Mouse (Mus musculus) c-Kit-negative CD71-positive TER-119-positive erythroid progenitor cells, embryonic 14.5 days (primary cell): ENCODE results near the gene Mylk4.

ENCODE experiments used
- DNase-seq: peaks from one replicate; pipeline ENCODE4 v3.0.0-alpha.2; 2013; ENCODE audit warnings: low read depth, low spot score

Gene Mylk4

GRCm38 (mm10) chr13:32797085-32797484 is 13.3 kb upstream of the Mylk4 start:
- no peak for DNase-seq

DNA sequence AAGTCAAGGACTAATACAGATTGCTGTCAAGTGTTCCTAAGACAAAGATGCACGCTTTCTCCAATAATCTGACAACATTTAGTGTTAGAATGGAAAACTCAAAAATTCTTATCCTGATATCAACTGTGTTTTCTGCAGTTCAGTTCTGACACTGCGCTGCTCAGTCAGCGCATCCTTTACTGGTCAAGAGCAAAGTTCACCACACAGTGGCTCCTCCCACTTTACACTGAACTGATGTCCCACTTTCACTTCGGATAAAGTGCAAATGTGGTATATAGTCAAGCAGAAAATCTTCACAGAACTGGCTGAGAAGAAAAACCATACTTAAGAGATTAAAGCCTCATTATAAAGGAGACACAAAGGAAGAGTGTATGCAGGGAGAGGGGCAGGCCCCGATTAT is 11.4 kb upstream of the Mylk4 start:
- no peak for DNase-seq

- no peak for DNase-seq
These were observed 10.9 kb upstream of the Mylk4 start for GRCm38 (mm10) chr13:32794619-32795018.

DNA sequence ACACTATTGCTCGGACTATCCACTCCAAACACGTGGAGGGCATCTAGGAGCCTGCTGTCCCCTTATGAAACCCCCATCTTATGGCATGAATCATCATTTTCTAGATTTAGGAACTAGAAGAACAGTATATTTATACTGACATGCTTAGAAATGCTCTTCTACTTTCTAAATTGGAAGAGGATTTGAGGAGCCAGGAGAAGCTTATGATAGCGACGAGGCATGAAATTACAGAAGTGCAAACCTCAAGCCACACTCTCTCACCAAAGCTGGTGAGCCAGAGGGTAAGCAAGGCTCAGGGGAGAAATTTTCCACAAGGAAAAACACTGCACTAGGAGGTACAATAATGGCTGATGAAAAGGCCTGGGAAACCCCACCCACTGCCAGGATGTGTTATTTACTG is 6.0 kb upstream of the Mylk4 start:
- no peak for DNase-seq

GRCm38 (mm10) chr13:32787584-32787983 is 3.8 kb upstream of the Mylk4 start:
- no peak for DNase-seq

DNA sequence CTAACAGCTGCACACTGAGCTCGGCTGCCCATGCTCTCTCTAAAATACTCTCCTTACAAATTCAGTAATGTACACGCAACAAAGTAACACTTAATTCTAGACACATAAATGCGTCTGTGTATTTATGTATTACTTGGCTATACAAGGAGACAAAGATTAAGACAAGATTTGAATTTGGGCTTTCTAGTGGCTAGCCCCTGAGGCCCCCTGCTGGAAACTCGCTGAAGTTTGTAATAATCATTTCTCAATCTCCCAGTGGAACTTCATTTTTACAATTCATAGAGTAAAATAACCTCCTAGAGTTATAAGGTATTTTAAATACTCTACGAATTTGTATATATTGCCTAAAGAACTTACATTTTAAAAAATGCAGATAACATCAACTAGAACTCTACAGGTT is 699 bp downstream of the Mylk4 start:
- DNase-seq, result no peak

DNA sequence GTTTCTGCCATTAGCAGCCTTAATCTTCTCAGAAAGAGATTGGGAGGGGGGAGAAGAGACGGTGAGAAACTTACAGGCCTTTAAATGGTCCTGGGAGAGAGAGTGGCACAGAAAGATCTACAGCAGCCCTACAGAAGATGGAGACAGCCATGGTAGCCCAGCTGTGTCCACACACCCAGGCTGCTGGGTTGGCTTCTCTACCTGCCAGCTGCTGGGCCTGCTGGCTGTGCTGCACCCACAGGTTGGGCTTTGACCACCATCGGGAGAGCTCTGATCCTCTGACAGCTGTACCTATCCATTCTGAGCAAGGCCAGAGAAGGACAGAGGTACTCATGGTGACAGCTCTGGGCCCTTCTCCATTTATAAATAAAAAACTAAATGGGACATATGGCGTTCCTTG is 4.9 kb downstream of the Mylk4 start:
- DNase-seq, result no peak

GRCm38 (mm10) chr13:32776350-32776749 is 7.4 kb downstream of the Mylk4 start:
- DNase-seq, result no peak

DNA sequence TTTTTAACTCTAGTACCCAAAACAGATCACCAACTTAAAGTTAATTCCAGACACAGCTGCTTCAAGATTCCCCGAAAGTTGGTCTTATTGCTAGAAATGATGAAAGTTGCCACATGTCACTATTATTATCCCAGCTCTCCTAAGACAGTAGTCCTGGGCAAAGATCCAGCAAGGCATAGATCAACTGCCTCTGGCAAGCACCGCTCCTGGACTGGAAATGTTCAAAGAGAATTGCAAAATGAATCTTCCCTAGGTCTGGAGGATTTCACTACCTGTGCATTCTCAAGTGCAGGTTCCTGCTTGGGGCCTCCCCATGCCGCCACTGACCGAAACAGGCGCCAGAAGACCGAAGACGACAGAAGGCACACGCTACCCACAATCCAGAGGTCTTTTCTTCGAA is 7.9 kb downstream of the Mylk4 start:
- DNase-seq, result no peak

DNA sequence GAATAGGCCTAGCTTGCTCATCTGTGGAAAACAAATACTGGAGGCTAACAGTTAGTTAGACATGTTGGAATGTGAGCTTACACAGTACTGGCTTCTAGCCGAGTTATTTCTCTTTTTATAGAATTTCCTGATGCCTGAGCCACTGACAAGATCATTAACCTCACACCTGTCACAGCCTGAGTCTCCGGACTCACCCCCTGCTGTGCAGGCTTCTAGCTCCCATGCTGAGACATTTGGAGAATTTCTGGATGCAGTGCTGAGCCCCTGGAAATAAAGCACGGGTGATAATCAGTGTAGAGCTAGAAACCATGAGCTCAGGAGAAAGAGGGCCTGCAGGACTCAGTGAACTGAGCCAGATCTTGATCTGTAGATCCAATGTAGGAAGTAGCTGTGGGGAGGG is 13.8 kb downstream of the Mylk4 start:
- no peak for DNase-seq

DNA sequence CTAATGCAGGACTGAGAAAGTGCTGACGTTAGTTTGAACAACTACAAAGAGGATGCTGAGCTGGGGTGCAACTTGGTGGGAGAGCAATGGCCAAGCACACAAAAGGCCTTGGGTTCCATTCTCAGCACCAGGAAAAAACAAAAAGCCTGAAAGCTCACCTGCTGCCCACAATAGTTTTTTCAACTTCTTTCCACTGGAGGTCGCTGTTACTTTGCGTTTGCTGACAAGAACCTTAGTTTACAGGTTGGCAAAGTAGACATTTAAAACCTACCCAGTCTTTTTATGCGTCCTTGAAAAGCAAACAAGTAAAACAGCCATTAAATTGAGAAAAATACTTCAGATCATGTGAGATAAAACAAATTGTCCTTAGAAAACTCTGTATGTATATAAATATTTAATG is 15.7 kb downstream of the Mylk4 start:
- no peak for DNase-seq

- DNase-seq, result no peak
These were observed 19.3 kb downstream of the Mylk4 start for GRCm38 (mm10) chr13:32764448-32764847.

DNA sequence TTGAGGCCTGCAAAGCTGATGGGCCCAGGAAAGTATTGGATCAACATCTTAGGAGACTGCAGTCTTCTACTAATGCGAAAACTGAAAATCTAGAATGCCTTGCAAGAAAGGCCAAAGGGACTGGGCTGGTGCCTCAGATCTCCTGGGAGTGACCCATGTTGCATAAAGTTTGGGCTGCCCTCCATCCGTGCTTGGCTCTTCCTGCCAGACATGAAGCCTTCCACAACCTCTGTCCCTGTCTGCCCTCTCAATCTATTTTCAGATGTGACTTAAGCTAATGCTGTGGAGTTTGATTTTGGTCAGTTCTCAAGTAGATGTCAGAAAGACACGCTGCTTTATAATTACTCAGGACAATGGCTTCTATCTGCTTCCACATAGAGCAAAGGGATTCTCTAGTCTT is 20.6 kb downstream of the Mylk4 start:
- DNase-seq, result no peak

DNA sequence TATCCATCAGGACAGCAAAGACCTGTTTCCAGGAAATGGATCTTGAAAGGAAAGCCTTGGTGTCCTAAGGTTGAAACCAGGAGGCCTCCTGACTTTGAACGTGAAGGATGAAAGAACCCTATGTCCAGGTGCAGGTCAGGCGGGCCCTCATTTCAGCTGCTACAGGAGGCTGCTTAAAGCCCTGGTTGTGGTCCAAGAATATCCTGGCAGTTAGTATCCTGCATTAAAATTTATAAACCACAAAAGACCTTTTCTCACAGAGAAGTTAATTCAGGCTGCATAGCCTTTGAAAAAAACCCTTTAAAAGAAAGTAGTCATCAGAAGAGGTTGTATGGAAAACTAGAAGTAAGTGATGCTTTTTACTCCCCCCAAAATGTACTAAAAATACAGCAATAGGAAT is 23.0 kb downstream of the Mylk4 start:
- DNase-seq, result no peak

GRCm38 (mm10) chr13:32759036-32759435 is 24.7 kb downstream of the Mylk4 start:
- DNase-seq, result no peak

- no peak for DNase-seq
These were observed 31.6 kb downstream of the Mylk4 start for GRCm38 (mm10) chr13:32752066-32752657.

GRCm38 (mm10) chr13:32750507-32750906 is 33.2 kb downstream of the Mylk4 start:
- no peak for DNase-seq

GRCm38 (mm10) chr13:32748421-32748820 is 35.3 kb downstream of the Mylk4 start:
- DNase-seq, result no peak

DNA sequence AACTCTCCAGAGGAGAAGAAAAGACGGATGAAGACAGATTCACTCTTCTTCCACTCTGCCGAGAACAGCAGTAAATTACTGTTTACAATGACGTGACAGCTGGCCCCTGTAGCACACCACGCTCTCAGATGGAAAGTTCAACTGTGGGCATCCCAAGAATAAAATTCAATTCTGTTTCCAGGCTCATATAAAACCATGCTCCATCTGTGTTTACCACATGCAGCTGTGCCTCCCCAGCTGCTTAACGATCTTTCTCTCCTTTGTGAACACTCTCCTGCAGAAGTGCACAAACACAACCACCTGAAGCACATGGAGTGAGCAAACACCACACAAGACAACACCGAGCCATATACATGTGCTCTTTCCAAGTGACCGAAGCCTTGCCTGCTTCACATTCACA is 42.6 kb downstream of the Mylk4 start:
- no peak for DNase-seq

DNA sequence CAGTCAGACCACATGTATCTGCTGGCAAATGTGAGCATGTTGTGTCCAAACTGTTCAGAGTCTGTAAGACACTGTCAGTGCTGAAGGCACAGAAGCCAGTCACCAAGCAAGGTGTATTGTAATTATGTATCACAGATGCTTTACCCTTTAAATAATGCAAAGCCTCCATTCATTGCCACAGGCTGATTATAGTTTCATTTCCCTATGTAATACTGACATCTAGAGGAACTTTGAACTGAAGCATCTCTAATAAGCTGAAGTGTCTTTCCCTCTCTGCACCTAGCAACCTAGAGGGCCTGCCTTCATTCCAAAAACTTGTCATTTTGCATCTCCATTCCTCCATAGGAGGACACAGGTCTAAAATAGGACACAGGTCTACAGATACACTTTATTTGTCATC is 52.5 kb downstream of the Mylk4 start:
- DNase-seq, result no peak

DNA sequence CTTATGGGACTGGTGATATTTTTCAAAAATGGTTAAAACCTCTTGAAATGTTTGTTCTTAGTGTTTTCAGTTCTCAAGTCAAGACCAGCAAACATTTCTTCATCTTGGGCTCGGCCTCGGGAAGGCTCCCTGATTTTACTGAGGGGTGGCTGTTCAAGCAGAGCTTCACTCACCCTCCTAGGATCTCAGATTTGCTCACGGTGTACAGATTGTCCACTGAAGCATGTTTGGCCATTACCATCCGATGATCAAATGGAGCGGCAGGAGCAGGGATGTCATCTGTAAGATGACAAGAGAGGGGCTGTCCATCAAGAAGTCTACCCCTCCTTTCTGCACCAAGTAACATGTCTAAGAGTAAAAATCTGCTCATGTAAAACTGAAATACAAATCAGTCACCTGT is 59.1 kb downstream of the Mylk4 start:
- DNase-seq, result no peak

- DNase-seq, result no peak
These were observed 62.0 kb downstream of the Mylk4 start for GRCm38 (mm10) chr13:32721717-32722116.

DNA sequence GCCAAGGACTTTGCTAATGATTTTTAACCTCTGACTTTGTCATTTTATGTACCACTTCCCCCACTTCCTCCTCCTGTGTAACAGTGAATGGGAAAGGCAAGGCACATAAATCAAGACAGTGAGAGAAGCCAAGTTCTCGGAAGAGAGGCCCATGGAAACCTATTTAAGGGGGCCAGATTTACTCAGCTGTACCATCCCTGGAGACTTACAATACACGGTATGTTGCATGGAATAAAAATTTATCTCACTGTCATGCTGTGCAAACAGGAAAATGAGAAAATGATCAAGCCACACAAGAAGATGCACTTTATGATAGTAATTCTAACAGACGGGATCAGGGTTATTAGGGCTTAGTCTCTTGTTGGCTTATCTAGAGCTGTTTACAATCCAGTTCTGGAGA is 64.5 kb downstream of the Mylk4 start:
- no peak for DNase-seq

DNA sequence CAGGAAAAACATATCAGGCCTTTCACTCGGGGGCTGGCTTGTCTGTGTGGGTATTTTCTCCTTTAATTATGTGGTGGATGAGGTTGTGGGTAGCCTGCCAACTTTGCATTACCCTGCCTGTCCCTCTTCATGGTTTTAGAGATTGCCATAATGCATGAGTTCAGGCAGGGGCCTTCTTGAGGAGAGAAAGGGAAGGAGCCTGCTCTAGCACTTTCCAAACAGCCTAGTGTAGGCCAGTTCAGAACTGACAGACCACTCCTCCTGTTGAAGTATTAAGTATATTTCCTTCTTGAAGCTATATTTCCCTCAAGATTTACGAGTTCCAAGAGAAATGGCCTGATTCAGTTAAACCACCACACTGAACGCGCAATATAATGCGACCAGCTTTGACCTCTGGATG is 66.0 kb downstream of the Mylk4 start:
- no peak for DNase-seq
